Mouse (Mus musculus) stomach, embryonic 16.5 days (tissue): ENCODE results near the gene Atox1. TPM values are rescaled to one million over a fixed set of nuclear protein-coding genes. Genes with fewer than 3 reads are reported as not detected.
A peak's percentile ranks its signal among the peaks of the same experiment; 100 is the strongest.
"Not testable (repeated sequence)": the region's sequence is repeated elsewhere in the genome, so short reads cannot be mapped to it uniquely, and the experiment has no call there.

Experiments used
- ATAC-seq: fragments of 200-750 bp; cut with Nextera tagmentation; 2 replicates; pipeline ENCODE4 v1.8.0; 2017; ENCODE audit warnings: moderate number of reproducible peaks, moderate TSS enrichment; ENCODE audit not compliant: insufficient read depth, low FRiP score
- H3K27ac ChIP-seq: fragments of 300-500 bp; sonication (generic); 2 replicates; pipeline ENCODE4 v1.5.1; 2014; ENCODE audit warnings: low read length
- H3K27me3 ChIP-seq: fragments of 300-500 bp; sonication (generic); 2 replicates; pipeline ENCODE4 v1.6.1; 2014; ENCODE audit warnings: low read length, control low read depth, mixed read lengths; ENCODE audit not compliant: control insufficient read depth, insufficient read depth
- H3K36me3 ChIP-seq: fragments of 300-500 bp; sonication (generic); 2 replicates; pipeline ENCODE4 v1.6.1; 2014; ENCODE audit warnings: low read length; ENCODE audit not compliant: control insufficient read depth, insufficient read depth
- H3K4me1 ChIP-seq: fragments of 300-500 bp; sonication (generic); 2 replicates; pipeline ENCODE4 v1.6.1; 2014; ENCODE audit warnings: low read length, control low read depth, mixed read lengths; ENCODE audit not compliant: control insufficient read depth, insufficient read depth
- H3K4me2 ChIP-seq: fragments of 300-500 bp; sonication (generic); 2 replicates; pipeline ENCODE4 v1.6.1; 2014; ENCODE audit warnings: low read depth, low read length, mixed read lengths
- H3K4me3 ChIP-seq: fragments of 300-500 bp; sonication (generic); replicated peaks from 2 replicates; pipeline ENCODE4 v1.5.1; 2014; ENCODE audit warnings: mild to moderate bottlenecking, low read length
- H3K9ac ChIP-seq: fragments of 300-500 bp; sonication (generic); 2 replicates; pipeline ENCODE4 v1.6.1; 2014; ENCODE audit warnings: low read length
- H3K9me3 ChIP-seq: fragments of 300-500 bp; sonication (generic); replicated peaks from 2 replicates; pipeline ENCODE4 v1.6.1; 2016; ENCODE audit warnings: low read length, control low read depth; ENCODE audit not compliant: control insufficient read depth
- WGBS: fragments of 180-500 bp; shearing (Covaris S2); extraction: QIAGEN DNeasy Blood & Tissue Kit; methylation state at CpG from one replicate; pipeline ENCODE4 v1.1.7; 2014; 5-methylcytosine and 5-hydroxymethylcytosine counted together
- polyA plus RNA-seq: library from polyadenylated mRNA; unstranded; fragments of >200 nt; fragmentation: Nextera tagmentation; extraction: Ambion mirVana; gene quantifications from 2 replicates; pipeline ENCODE4 v1.2.1, GENCODE M21; 2015

Gene Atox1
- polyA plus RNA-seq, 1 experiment from 2014 or later, result 421 TPM

DNA sequence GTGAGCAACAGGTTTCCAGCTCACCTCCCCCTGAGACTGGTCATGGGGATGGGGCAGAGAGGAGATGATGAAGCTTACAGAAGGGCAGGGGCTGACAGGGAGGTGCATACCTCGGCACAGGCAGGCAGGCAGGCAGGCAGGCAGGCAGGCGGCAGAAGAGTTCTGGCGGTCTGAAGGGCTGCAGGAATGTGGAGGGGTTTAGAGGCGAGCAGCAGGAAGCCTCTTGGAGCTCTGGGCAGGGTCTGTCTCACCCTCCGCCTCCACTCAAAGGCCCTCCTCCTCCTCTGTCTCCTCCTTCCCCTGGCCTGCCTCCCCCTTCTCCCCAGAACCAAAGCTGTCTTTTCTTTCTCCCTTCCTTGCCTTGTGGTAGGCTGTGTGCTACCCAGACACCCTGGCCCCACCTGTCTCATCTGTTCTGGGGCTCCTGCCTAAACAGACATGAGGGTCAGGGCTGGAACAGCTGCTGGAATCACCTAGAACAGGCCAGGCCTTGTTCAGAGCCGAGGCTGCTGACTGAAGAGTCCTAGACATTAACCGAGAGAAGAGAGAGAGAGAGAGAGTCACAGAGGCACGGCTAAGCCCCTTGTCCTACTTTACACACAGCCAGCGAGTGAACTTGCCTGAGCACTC is 41.2 kb downstream of the Atox1 start:
- Histone ChIP-seq H3K4me3 (peak overlapping the region; percentile 72), H3K36me3 (no peaks in the 10 kb centered on the region), H3K4me2 (peak overlapping the region; percentile 76), H3K4me1 (peaks cover 43% of the 10 kb centered on the region), H3K9ac (peak overlapping the region; percentile 89), H3K9me3 (no peaks in the 10 kb centered on the region), H3K27me3 (no peaks in the 10 kb centered on the region), H3K27ac (peak overlapping the region; percentile 98)
- ATAC-seq, result peak; percentile 89
- 9% methylated on average over 9 of the region's 9 CpGs for WGBS

DNA sequence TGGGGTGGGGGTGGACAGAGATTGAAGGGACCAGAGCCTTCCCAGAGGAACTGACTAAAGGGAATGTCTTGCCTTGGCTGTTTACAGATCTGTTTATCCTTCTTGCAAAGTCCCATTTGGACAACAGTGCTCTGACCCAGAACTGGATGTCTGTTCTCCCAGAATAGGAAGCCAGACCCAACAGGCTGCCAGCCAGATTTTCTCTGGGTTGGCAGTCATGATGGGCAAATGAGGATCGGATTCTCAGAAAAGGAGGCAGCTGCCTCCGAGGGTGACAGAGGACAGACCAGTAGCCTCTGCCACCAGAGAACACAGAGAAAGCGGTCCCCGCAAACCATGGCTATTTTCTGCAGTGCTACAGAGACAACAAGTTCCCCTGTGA is 41.8 kb downstream of the Atox1 start:
- WGBS, result 8% methylated on average over 4 of the region's 4 CpGs
- peaks cover 43% of the 10 kb centered on the region for H3K4me1 ChIP-seq

DNA sequence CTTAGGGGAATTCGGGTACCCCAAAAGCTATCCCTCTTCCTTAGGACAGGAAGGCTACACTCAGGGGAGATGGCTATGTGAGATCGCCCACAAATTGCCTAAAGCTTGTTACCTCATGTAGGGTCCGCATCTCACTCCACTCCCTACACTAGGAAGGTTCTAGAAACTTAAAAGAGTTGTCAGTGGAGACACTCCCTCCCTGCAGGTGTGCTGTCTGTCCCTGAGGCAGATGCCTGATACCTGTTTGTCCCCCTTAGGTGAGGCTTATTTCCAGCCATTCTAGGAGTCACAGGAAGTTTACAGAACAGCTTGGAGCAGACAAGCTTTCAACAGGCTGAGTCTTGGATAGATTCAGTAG is 42.4 kb downstream of the Atox1 start:
- ATAC-seq, result no peak
- Histone ChIP-seq H3K4me2 (peak overlapping the region; percentile 76), H3K4me3 (peak overlapping the region; percentile 72), H3K27ac (peak overlapping the region; percentile 98), H3K9me3 (no peaks in the 10 kb centered on the region), H3K27me3 (no peaks in the 10 kb centered on the region), H3K9ac (peak overlapping the region; percentile 89), H3K36me3 (no peaks in the 10 kb centered on the region), H3K4me1 (peaks cover 43% of the 10 kb centered on the region)
- WGBS, result 6% methylated on average over 3 of the region's 3 CpGs

More for the DNA sequence above, 41.8 kb downstream of the Atox1 start:
- no peaks in the 10 kb centered on the region for H3K36me3 ChIP-seq
- peak overlapping the region; percentile 72 for H3K4me3 ChIP-seq
- no peaks in the 10 kb centered on the region for H3K27me3 ChIP-seq
- no peak for ATAC-seq
- H3K9me3 ChIP-seq, result no peaks in the 10 kb centered on the region
- H3K27ac ChIP-seq, result peak overlapping the region; percentile 98
- peak overlapping the region; percentile 89 for H3K9ac ChIP-seq
- H3K4me2 ChIP-seq, result peak overlapping the region; percentile 76

DNA sequence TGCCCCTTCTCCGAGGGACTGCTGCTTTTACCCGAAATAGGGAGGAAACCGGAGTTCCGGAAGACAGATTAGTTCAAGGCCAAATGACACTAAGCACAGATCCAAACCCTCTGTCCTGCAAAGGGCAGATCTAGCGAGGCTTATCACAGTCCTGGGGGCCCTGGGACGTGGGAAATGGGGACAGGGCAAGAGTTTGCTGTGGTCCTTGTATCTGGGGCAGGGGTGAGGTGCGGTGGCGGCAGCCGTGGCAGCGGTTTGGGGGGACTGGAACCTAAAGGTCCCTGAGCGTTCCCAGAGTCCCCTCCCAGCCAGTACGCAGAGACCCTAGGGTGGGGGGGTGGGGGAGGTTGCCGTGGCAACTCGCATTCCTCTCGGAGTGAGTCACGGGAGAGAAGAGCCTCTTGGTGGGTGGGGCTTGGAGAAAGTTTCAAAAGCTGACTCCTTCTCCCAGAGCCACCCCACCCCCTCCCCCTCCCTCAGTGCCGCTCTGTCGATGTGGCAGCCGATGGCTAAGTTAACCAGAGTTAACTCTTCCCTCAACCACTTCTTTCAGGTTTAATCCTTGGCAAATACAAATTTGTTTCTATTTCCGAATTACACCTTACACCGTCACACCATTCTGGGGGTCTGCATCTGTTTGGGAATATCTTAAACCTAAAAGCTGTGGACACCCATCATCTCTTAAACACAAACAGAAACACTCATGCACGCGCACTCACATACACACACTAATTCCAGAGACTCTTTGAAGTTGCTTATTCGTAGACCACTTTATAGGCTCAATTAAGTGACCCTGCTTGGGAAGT is 42.9 kb downstream of the Atox1 start:
- ATAC-seq, result peak; percentile 72

DNA sequence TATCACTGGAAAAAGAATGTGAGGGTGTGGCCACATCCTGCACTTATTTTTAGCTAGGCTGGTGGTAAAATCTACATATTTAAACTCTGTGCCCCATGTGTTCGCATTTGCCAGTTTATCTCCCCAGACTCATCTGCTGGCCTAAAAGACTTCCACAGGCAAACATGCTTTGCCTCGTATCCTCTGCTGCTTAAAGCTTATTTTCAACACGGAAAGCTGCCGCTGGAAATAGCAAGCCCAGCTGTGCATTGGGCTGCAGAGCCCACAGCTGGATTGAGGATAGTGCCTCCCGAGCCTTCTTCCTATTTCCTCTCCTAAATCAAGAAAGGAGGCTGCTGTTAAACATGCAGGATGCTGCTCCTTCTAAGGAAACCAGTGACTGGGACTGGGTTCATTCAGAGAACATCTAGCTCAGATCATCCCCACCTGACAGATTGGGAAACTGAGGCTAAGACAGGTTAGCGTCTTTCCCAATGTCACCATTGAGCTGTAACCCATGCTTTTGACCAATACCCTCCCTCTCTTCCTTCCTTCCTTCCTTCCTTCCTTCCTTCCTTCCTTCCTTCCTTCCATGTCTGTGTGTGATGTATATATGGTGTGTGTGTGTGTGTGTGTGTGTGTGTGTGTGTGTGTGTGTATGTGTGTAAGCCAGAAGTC is 44.3 kb downstream of the Atox1 start:
- Histone ChIP-seq H3K4me1 (peaks cover 56% of the 10 kb centered on the region), H3K4me3 (peak overlapping the region; percentile 72), H3K36me3 (no peaks in the 10 kb centered on the region), H3K9me3 (no peaks in the 10 kb centered on the region), H3K27me3 (no peaks in the 10 kb centered on the region), H3K4me2 (peak overlapping the region; percentile 76), H3K27ac (peak overlapping the region; percentile 98), H3K9ac (peak overlapping the region; percentile 88)
- 53% methylated on average over 6 of the region's 6 CpGs for WGBS
- no peak for ATAC-seq

More for the DNA sequence above, 42.9 kb downstream of the Atox1 start:
- Histone ChIP-seq H3K4me1 (peaks cover 44% of the 10 kb centered on the region), H3K9ac (peak overlapping the region; percentile 89), H3K27ac (peak overlapping the region; percentile 98), H3K27me3 (no peaks in the 10 kb centered on the region), H3K36me3 (no peaks in the 10 kb centered on the region), H3K4me2 (peak overlapping the region; percentile 76), H3K9me3 (no peaks in the 10 kb centered on the region), H3K4me3 (peak overlapping the region; percentile 72)
- 1% methylated on average over 24 of the region's 24 CpGs for WGBS

DNA sequence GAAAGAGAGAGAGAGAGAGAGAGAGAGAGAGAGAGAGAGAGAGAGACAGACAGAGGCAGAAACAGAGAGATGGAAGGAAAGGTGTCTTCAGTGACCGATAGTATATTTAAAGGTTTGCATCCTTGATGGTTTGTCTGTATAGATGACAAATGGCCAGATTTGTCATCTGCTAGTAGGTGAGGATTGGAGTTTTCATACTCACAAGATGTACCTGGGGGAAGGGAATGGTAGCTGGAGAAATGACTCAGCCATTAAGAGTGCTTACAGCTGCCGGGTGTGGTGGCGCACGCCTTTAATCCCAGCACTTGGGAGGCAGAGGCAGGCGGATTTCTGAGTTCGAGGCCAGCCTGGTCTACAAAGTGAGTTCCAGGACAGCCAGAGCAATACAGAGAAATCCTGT is 45.3 kb downstream of the Atox1 start:
- 80% methylated on average over 6 of the region's 6 CpGs for WGBS
- H3K27ac ChIP-seq, H3K36me3 ChIP-seq, H3K27me3 ChIP-seq, H3K9me3 ChIP-seq, ATAC-seq: not testable (repeated sequence)
- H3K4me3 ChIP-seq, result peak overlapping the region; percentile 17; the same call in 1 of the 2 replicates
- H3K9ac ChIP-seq, result peak overlapping the region; percentile 58; the same call in 1 of the 2 replicates
- peak overlapping the region; percentile 76 for H3K4me2 ChIP-seq
- H3K4me1 ChIP-seq, result peaks cover 59% of the 10 kb centered on the region

DNA sequence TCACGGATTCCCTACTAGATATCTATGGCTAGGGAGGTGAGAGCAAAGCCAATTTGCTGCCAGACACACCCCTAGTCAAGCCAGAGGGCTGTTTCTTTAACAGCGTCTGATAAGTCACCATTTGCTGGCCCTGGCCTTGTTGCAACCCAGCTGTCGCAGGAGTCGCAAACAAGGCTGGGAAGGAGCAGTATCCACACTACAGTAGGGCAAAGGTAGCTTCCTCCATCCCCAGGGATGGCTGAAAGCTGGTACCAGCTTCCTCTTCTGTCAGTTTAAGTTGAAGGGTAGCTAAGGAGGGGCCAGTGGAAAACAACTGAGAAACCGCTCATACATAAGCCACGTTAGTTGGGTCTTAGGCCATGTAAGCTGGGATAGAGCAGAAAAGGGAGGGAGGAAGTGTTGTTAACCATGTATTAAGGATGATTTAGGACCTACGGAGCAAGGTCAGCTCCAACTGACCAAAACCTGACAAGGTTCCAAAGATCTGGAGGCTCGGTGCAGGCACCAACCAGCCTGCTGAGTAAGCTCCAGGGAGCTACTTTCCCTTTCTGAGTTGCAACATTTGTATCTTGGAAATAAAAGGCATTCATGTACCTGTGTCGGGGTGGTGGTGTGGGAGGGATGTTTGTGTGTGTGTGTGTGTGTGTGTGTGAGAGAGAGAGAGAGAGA is 45.9 kb downstream of the Atox1 start:
- H3K36me3 ChIP-seq, result no peaks in the 10 kb centered on the region
- WGBS, result 27% methylated on average over 9 of the region's 9 CpGs

DNA sequence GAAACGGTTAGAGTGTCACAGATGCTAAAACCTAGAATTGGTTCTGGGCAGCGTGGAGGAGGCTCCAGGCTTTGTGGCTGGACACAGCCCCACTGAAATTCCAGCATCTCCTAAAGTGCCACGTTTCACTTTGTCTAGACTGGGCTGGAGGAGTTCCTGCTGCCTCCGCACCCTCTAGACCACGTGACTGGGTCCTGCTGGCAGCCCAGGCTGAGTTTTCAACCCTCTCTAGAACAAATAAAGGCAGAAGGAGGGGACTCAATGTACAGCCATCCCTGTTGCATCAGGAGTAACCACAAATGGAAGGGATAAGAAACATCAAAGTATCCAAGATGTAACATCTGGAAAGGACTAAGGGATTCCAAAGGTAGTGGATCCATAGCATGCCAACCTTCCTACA is 46.7 kb downstream of the Atox1 start:
- H3K4me2 ChIP-seq, result peak overlapping the region; percentile 76
- 42% methylated on average over 5 of the region's 5 CpGs for WGBS
- peaks cover 49% of the 10 kb centered on the region for H3K4me1 ChIP-seq
- H3K27ac ChIP-seq, result peak overlapping the region; percentile 54; the same call in 1 of the 2 replicates
- no peaks in the 10 kb centered on the region for H3K9me3 ChIP-seq
- peak overlapping the region; percentile 7 for H3K4me3 ChIP-seq
- H3K36me3 ChIP-seq, result no peaks in the 10 kb centered on the region
- ATAC-seq, result no peak
- peak overlapping the region; percentile 61; the same call in 1 of the 2 replicates for H3K9ac ChIP-seq
- no peaks in the 10 kb centered on the region for H3K27me3 ChIP-seq

More for the DNA sequence above, 45.9 kb downstream of the Atox1 start:
- Histone ChIP-seq H3K9ac (peak overlapping the region; percentile 58), H3K4me1 (peaks cover 54% of the 10 kb centered on the region), H3K4me3 (peak overlapping the region; percentile 24), H3K4me2 (peak overlapping the region; percentile 76), H3K27me3 (no peaks in the 10 kb centered on the region), H3K27ac (peak overlapping the region; percentile 54), H3K9me3 (no peaks in the 10 kb centered on the region)
- ATAC-seq, result no peak
